Mouse (Mus musculus) E14TG2a.4 (cell line): ENCODE results near the gene Clic4.

Source experiments
- CTCF ChIP-seq: conservative IDR thresholded peaks from 2 replicates; pipeline ENCODE4 v1.5.1; 2014; ENCODE audit warnings: low read length
- NANOG ChIP-seq: IDR thresholded peaks from 2 replicates; pipeline ENCODE4 v1.6.1; 2014; ENCODE audit warnings: borderline replicate concordance, low read length, mixed read lengths

GRCm38 (mm10) chr4:135270476-135270875, 2.1 kb downstream of the Clic4 start:
- TF ChIP-seq CTCF (no peak), NANOG (no peak)
